Mouse (Mus musculus) retina, embryonic 14.5 days (tissue): ENCODE measurements around the gene Lbx2.

ENCODE experiments used
- DNase-seq: peaks from one replicate; pipeline ENCODE4 v3.0.0-alpha.2; 2015; ENCODE audit warnings: low spot score

Gene Lbx2

DNA sequence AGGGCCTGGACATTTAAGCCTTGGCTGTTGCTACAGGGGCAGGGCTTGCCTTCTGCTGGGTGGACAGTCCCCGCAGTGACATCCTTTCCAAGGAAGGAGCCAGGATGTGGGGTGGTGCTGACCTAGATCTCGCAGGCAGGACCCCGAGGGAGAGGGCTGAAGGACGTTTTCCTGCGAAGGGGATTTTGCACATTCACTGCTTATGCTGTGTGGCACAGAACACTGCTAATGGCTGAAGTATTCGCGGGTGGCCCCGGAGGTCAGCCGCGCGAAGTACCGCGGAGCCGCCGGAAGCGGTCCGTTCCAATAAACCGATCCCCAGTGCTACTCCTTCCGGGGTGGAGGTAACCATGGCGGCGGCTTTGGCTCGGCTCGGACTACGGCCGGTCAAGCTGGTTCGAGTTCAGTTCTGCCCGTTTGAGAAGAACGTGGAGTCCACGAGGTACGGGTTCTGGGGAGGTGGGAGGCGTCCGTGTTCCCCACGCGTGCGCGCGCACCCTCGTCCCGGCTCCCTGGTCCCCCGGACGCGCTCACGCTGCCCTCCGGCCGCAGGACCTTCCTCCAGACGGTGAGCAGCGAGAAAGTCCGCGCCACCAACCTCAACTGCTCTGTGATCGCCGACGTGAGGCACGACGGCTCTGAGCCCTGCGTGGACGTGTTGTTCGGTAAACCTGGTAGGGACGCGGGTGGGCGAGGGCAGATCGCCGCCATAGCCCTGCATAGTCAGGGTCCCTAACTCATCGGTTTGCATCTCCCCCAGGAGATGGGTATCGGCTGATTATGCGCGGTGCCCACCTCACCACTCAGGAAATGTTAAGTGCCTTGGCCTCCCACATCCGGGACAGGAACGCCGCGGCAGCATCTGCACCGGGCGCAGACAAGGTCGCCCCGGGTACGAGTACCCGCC lies 22.8 kb downstream of the Lbx2 start, which contains the start of gene Mrpl53:
Gene Mrpl53 (plus strand): TSS at position 279 of the 907 bp plus-strand sequence.
- DNase-seq: peak; percentile 90

- DNase-seq: no peak
These were observed 25.5 kb downstream of the Lbx2 start for GRCm38 (mm10) chr6:83111510-83112136.

DNA sequence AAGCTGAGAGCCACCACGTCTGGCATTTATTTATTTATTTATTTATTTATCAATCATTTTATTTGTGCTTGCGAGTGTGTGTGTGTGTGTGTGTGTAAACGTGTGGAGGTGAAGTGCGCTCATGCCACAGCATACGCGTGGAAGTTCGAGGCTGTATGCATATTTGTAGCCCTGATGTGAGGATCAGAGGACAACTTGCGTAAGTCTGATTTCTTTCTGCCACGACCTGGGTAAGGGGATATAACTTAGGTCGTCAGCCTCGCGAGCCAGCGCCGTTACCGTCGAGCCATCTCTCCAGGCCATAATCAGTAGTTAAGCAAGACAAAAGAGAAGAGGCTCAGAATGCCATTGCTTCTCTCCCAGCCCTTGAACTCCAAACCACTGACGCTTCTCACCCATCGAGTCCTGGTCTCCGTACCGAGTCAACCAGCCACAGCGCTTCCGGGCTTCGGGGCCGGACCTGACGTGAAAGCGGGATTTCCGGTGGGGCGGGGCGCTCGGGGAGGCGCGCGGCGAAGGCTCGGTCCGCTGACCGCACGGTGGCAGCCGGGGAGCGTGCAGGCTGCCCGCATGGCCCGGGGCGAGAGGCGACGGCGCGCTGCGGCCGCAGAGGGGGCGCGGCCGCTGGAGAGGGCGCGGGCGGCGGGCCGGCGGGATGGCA lies 29.0 kb downstream of the Lbx2 start, which contains the start of gene Mogs:
Gene Mogs (plus strand): TSS at position 486 of the 661 bp plus-strand sequence.
- DNase-seq: peak; percentile 90

GRCm38 (mm10) chr6:83115682-83116372 lies 29.7 kb downstream of the Lbx2 start:
- peak; percentile 33 for DNase-seq

DNA sequence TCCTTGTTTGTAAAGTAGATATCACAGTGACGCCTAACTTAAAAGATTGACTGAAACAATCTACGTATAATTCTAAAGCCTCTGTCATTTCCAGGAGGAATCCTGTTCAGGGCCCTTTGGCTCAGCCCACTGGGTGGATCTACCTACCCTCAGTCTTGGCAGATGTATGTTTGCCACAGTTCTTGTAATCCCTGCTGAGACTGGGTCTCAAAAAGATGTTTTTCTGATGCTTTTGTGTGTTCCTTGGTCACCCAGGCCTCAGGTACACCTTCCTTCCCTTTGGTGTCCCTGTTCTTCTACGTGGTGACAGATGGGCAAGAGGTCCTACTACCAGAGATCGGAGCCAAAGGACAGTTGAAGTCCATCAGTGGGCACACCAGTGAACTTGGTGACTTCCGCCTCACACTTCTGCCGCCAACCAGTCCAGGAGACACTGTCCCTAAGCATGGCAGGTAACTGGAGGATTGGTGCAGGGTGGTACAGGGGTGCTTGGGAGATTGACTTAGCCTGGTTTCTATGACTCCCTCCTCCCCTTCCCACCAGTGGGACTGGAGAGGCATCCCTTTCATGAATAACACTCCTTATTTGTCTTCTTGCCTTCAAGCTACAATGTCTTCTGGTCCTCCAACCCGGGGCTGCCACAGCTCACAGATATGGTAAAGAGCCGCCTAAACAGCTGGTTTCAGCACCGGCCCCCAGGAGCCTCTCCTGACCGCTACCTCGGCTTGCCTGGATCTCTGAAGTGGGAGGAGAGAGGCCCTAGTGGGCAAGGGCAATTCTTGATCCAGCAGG lies 30.4 kb downstream of the Lbx2 start:
- no peak for DNase-seq

DNA sequence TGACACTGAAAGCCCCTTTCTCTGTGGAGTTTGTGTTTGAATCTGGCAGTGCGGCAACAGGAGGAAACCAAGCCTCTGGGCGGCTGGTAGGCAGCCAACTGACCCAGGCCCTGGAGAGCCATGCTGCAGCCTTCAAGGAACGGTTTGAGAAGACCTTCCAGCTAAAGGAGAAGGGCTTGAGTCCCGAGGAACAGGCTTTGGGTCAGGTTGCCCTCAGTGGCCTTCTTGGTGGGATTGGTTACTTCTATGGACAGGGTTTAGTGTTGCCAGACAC lies 30.9 kb downstream of the Lbx2 start:
- DNase-seq: no peak

DNA sequence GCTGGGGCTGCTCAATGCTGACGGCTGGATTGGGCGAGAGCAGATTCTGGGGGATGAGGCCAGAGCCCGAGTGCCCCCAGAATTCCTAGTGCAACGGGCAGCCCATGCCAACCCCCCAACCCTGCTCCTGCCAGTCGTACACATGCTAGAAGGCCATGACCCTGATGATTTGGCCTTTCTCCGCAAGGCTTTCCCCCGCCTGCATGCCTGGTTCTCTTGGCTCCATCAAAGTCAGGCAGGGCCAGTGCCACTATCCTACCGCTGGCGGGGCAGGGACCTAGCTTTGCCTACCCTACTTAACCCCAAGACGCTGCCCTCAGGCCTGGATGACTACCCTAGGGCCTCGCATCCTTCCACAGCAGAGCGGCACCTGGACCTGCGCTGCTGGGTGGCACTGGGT lies 31.4 kb downstream of the Lbx2 start:
- DNase-seq: no peak

DNA sequence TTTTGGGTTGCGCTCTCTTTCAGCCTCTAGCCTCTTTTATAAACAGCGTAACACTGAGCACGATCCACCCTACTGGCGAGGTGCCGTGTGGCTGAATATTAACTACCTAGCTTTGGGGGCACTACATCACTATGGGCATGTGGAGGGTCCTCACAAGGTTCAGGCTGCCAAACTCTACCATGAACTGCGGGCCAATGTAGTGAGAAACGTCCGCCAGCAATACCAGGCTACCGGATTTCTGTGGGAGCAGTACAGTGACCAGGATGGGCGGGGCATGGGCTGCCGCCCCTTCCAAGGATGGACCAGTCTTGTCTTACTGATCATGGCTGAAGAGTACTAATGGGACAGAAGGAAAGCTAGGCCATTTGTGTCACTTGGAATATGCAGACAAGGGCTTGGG lies 32.2 kb downstream of the Lbx2 start:
- no peak for DNase-seq

DNA sequence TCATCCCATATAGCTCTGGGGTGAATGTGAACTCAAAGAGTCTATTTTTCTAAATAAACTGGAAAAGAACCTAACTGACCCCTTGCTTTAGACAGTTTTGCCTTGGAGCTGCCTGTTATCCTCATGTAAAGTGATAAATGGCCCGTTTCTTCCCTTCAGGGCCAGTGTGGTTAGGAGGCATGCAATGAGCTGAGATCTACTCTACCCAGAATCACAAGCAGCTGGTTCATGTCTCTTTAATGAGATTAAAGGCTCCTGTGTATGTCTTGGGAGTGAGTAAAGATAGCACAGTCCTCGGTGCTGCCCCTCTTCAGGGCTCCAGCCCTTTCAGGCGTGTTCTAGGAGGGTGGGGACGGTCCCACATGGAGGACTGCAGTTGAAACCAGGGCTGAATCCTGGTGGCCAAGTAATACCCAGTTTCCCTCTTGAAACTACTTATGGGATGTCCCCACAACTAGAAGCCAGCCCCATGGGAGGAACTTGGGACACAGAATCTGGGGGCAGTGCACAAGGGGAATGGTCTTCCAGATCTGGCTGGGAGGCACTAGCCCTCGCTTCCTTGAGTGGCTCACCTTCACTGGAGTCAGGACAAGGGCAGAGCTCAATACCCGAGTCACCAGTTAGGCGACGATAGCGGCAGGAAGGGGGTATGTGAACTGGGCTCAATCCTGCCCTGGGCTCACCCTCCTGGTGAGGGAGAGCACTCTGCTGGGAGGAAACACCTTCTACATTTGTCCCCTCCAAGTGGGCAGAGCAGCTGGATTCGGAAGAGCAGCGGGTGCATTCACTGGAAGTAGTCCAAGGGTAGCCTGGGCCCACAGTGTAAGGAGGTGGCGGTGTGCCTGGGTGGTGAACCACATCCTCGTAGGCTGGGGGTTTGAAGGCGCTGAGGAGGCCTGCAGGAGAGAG lies 32.9 kb downstream of the Lbx2 start:
- no peak for DNase-seq

DNA sequence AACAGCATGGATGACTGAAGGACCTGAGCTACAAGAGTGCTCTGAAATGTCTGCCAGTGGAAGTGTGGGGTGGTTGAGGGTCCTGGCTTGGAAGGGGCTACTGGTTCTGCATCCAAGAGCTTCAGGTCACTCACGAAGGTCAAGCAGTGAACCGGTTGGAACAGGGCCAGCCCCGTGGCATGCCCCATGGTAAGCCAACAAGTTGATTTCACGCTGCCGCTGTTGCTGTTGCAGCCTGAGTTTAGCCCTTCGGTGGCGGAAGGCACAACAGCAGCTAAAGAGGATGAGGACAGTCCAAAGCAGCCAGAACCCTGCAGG lies 33.5 kb downstream of the Lbx2 start:
- no peak for DNase-seq

DNA sequence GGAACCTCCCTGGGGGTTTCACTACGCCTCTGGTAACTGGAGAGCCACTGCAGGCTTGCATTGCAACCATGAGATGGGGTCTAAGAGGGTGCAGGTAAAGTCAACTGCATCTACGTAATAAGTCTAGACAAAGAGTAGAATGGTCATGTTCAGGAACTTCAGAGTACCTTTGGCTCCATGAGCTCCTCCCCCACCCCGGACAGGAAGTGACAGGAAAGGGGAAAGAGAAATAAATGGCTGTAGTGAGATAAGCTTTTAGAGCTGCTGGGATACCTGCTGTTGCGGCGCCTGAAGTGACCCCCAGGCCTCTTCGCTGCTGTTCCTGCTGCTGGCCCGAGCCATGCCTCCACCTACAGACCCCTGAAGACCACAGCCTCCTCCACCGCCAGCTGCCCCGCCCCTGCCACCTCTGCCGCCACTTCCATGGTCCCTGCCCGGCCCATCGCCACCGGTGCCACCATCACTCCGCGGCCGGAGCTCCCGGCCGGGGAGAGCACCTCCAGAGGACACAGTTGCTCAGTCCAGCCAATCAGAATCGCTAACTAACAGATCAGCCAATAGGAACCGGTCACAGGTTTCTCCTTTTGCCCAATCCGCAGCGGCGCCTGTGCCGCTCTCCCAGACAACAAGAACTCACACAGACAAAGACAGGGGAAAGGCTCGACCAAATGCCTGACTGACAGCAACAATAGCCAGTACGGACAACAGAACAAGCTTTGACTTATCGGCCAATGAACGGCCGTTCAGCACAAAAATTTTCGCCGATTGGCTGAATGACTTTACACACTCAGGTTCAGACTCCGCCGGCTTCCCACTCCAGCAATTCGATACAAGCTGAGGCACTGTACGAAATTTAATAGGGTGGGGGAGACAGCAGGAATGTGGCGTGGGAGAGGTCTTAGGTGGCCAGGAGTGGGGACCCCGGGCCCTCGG lies 35.0 kb downstream of the Lbx2 start, which contains the start of gene Wbp1:
Gene Wbp1 (minus strand): TSS at position 630 of the 933 bp plus-strand sequence.
- DNase-seq: peak; percentile 98

DNA sequence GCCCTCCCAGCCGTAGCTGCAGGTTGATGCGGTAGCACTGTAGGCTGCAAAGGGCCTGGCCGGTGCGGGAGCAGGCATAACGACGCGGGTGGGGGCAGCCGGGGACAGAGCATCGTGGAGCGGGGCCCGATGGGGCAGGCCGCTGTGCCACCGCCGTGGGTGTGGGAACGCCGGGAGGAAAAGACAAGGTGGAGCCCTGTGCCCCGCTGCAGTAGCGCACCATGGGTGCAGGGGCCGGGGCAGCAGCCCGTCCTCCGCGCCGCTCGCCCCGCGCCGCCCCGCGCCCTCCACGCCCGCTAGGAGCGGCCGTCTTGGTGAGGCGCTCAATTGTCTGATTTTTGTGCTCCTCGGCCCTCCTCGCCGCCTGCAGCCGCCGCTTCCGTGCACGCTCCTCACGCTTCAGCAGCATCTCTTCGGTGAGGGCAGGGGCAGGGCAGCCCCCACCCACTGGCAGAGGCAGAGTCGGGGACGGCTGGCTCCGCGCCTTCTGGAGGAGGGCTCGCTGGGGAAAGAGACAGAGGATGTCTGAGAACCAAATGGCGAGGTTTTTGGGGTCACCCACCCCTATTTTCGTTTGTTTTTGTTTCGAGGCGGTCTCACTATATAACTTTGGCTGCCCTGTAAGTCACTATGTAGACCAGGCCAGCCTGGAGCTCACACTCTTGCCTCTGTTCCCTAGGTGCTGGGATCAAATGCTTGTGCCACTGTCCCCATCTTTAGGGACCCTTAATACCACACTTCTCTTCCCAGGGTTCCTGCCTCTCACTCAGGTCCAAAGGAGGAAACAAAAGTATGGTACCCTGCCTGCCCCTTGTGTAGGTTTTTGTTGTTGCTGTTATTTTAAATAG lies 35.9 kb downstream of the Lbx2 start:
- DNase-seq: no peak

DNA sequence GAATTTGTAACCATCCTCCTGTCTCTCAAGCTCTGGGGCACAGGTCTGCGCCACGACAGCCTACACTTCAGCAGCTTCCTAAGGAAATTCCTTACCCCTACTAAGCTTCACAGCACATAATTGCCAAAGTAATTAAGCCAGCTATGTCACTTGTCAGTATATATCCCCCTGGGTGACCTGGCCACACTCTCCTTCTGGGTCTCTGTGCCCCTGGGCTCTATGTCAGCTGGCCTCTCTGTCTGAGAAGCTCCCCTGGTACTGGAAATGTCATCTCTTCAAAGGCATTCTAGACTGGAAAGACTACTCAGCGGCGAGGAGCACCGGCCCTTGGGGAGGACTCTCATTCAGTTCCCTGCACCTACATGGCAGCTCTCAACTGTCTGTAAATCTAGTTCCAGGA lies 36.8 kb downstream of the Lbx2 start:
- no peak for DNase-seq

- DNase-seq: peak; percentile 97
These were observed 38.7 kb downstream of the Lbx2 start for GRCm38 (mm10) chr6:83124851-83125312.

DNA sequence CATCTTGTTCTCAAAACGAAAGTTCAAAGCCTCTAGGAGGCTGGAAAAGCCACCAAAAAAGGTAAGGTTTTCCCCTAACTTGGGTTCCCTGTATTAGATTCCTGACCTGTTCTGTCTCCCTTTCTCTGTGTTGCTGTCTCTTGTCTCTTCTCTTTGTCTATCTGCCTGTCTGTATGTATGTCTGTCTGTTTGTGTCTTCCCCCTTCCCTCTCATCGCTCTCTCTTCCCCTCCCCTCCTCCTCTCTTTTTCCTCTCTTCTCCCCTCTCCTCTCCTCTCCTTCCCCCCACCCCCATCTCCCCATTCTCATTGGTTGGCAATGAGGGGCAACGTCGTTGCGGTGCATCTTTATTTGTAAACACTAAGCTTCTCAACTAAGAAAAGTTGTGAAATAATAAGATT lies 39.2 kb downstream of the Lbx2 start, which contains the start of gene Ino80b:
Gene Ino80b (minus strand): TSS at position 101 of the 400 bp plus-strand sequence.
- DNase-seq: no peak

GRCm38 (mm10) chr6:83127419-83127818 lies 41.3 kb downstream of the Lbx2 start:
- no peak for DNase-seq

DNA sequence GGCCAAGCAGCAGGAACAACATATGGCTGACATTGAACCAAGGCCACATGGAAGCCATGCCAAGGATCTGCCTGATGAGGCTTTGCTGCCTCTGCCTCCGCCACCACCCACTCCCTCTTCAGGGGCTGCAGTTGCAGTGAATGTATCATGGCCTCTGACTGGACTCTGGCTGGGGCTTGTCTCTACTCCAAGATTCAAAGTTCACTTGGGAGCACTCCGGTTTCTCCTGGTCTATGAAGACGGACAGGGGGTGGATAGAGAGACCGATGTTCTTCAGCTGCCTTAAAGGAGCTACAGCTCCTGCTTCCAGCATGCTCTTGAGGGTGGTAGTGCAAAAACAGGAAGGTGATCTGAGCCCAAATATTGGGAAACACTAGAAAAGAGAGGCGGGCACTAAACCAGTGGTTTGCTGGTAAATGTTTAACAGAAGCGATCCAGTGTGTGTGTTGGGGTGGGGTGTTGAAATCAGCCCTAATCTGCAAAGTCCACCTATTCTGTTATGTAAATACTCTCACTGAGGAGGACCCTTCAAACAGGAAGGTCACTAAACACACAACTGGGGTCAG lies 45.4 kb downstream of the Lbx2 start:
- no peak for DNase-seq
